Mouse (Mus musculus) limb, embryonic 11.5 days (tissue): ENCODE measurements around the gene Slc37a1. TPM values are rescaled to one million over a fixed set of nuclear protein-coding genes. Genes with fewer than 3 reads are reported as not detected.

ENCODE experiments used
- ATAC-seq: fragments of 200-750 bp; cut with Nextera tagmentation; 2 replicates; pipeline ENCODE4 v1.8.0; 2017; ENCODE audit warnings: low read depth; ENCODE audit not compliant: insufficient number of reproducible peaks, low FRiP score, low TSS enrichment
- DNase-seq: peaks from one replicate; pipeline ENCODE4 v3.0.0-alpha.2; 2015; ENCODE audit warnings: low spot score
- H3K27ac ChIP-seq: fragments of 300-500 bp; sonication (generic); replicated peaks from 2 replicates; pipeline ENCODE4 v1.5.1; 2014; ENCODE audit warnings: low read depth, mild to moderate bottlenecking, low read length
- H3K27me3 ChIP-seq: fragments of 300-500 bp; sonication (generic); 2 replicates; pipeline ENCODE4 v1.6.1; 2014; ENCODE audit warnings: mild to moderate bottlenecking, low read length, mixed read lengths; ENCODE audit not compliant: control insufficient read depth, insufficient read depth
- H3K36me3 ChIP-seq: fragments of 300-500 bp; sonication (generic); 2 replicates; pipeline ENCODE4 v1.6.1; 2014; ENCODE audit warnings: mild to moderate bottlenecking, low read length, moderate library complexity, mixed read lengths; ENCODE audit not compliant: control insufficient read depth, insufficient read depth
- H3K4me1 ChIP-seq: fragments of 300-500 bp; sonication (generic); 2 replicates; pipeline ENCODE4 v1.6.1; 2014; ENCODE audit warnings: low read length, mixed read lengths; ENCODE audit not compliant: control insufficient read depth, insufficient read depth
- H3K4me2 ChIP-seq: fragments of 300-500 bp; sonication (generic); 2 replicates; pipeline ENCODE4 v1.6.1; 2014; ENCODE audit warnings: low read depth, mild to moderate bottlenecking, moderate library complexity; ENCODE audit not compliant: severe bottlenecking
- H3K4me3 ChIP-seq: fragments of 300-500 bp; sonication (generic); 2 replicates; pipeline ENCODE4 v1.5.1; 2014; ENCODE audit warnings: low read depth, low read length
- H3K9ac ChIP-seq: fragments of 300-500 bp; sonication (generic); 2 replicates; pipeline ENCODE4 v1.6.1; 2014; ENCODE audit warnings: mild to moderate bottlenecking, low read length
- H3K9me3 ChIP-seq: fragments of 300-500 bp; sonication (generic); 2 replicates; pipeline ENCODE4 v1.6.1; 2016; ENCODE audit warnings: low read length; ENCODE audit not compliant: control insufficient read depth
- WGBS: fragments of 180-500 bp; shearing (Covaris S2); extraction: QIAGEN DNeasy Blood & Tissue Kit; methylation state at CpG from one replicate; pipeline ENCODE4 v1.1.7; 2014; 5-methylcytosine and 5-hydroxymethylcytosine counted together
- polyA plus RNA-seq: library from polyadenylated mRNA; unstranded; fragments of >200 nt; fragmentation: Nextera tagmentation; extraction: Ambion mirVana; gene quantifications from 2 replicates; pipeline ENCODE4 v1.2.1, GENCODE M21; 2014

The Slc37a1 gene
- polyA plus RNA-seq, 1 experiment from 2014 or later: 1.7 TPM

GRCm38 (mm10) chr17:31300736-31301135 is 14.1 kb downstream of the Slc37a1 start:
- no peak overlapping the region for H3K27ac ChIP-seq
- DNase-seq (no peak), ATAC-seq (no peak)
- 69% methylated on average over 3 of the region's 3 CpGs for WGBS
- no peak overlapping the region for H3K4me2 ChIP-seq
- no peak overlapping the region for H3K4me3 ChIP-seq
- no peaks in the 10 kb centered on the region for H3K36me3 ChIP-seq
- H3K4me1 ChIP-seq: peaks cover 12% of the 10 kb centered on the region
- no peak overlapping the region for H3K9ac ChIP-seq
- H3K27me3 ChIP-seq: peaks cover 7% of the 10 kb centered on the region
- H3K9me3 ChIP-seq: no peaks in the 10 kb centered on the region

- no peaks in the 10 kb centered on the region for H3K27me3 ChIP-seq
- H3K4me3 ChIP-seq: no peak overlapping the region
- 85% methylated on average over 4 of the region's 4 CpGs for WGBS
- DNase-seq: no peak
- ATAC-seq: no peak; the same call in 1 of the 2 replicates
- H3K4me1 ChIP-seq: peaks cover 7% of the 10 kb centered on the region; the same call in 1 of the 2 replicates
- H3K9ac ChIP-seq: no peak overlapping the region
- no peak overlapping the region for H3K4me2 ChIP-seq
- no peaks in the 10 kb centered on the region for H3K9me3 ChIP-seq
- no peaks in the 10 kb centered on the region for H3K36me3 ChIP-seq
- H3K27ac ChIP-seq: no peak overlapping the region
These were observed 16.8 kb downstream of the Slc37a1 start for GRCm38 (mm10) chr17:31303401-31303800.

- ATAC-seq (no peak), DNase-seq (no peak)
- H3K4me2 ChIP-seq: no peak overlapping the region
- H3K36me3 ChIP-seq: no peaks in the 10 kb centered on the region
- H3K27me3 ChIP-seq: no peaks in the 10 kb centered on the region
- no peak overlapping the region for H3K4me3 ChIP-seq
- H3K9me3 ChIP-seq: no peaks in the 10 kb centered on the region
- no peak overlapping the region for H3K9ac ChIP-seq
- 47% methylated on average over 12 of the region's 12 CpGs for WGBS
- H3K27ac ChIP-seq: no peak overlapping the region
- peaks cover 15% of the 10 kb centered on the region for H3K4me1 ChIP-seq
These were observed 18.5 kb downstream of the Slc37a1 start for GRCm38 (mm10) chr17:31304895-31305775.

- Histone ChIP-seq H3K9me3 (no peaks in the 10 kb centered on the region), H3K27ac (no peak overlapping the region), H3K4me1 (peaks cover 15% of the 10 kb centered on the region), H3K4me2 (no peak overlapping the region), H3K9ac (no peak overlapping the region), H3K4me3 (no peak overlapping the region), H3K36me3 (no peaks in the 10 kb centered on the region), H3K27me3 (no peaks in the 10 kb centered on the region)
- DNase-seq (no peak), ATAC-seq (no peak)
- 70% methylated on average over 5 of the region's 5 CpGs for WGBS
These were observed 19.2 kb downstream of the Slc37a1 start for GRCm38 (mm10) chr17:31305776-31306120.

GRCm38 (mm10) chr17:31307756-31308155 is 21.2 kb downstream of the Slc37a1 start:
- no peak overlapping the region for H3K9ac ChIP-seq
- no peak overlapping the region for H3K27ac ChIP-seq
- 72% methylated on average over 3 of the region's 3 CpGs for WGBS
- no peak overlapping the region for H3K4me2 ChIP-seq
- DNase-seq (no peak), ATAC-seq (no peak)
- no peaks in the 10 kb centered on the region for H3K27me3 ChIP-seq
- H3K36me3 ChIP-seq: no peaks in the 10 kb centered on the region
- no peak overlapping the region for H3K4me3 ChIP-seq
- H3K9me3 ChIP-seq: no peaks in the 10 kb centered on the region
- peaks cover 15% of the 10 kb centered on the region for H3K4me1 ChIP-seq

GRCm38 (mm10) chr17:31308291-31308816 is 21.8 kb downstream of the Slc37a1 start:
- Histone ChIP-seq H3K27ac (no peak overlapping the region), H3K4me1 (peaks cover 15% of the 10 kb centered on the region)
- 92% methylated on average over 7 of the region's 7 CpGs for WGBS

GRCm38 (mm10) chr17:31309281-31309793 is 22.7 kb downstream of the Slc37a1 start:
- DNase-seq (peak; percentile 64), ATAC-seq (0 out of 2 replicates have a peak, but pooled peaks have one; percentile 57)
- Histone ChIP-seq H3K4me1 (peaks cover 15% of the 10 kb centered on the region), H3K36me3 (no peaks in the 10 kb centered on the region), H3K9me3 (no peaks in the 10 kb centered on the region), H3K4me3 (no peak overlapping the region), H3K27ac (0 out of 2 replicates have a peak overlapping the region, but pooled peaks have one; percentile 4), H3K4me2 (no peak overlapping the region), H3K27me3 (no peaks in the 10 kb centered on the region), H3K9ac (no peak overlapping the region)
- WGBS: 18% methylated on average over 6 of the region's 6 CpGs

More at GRCm38 (mm10) chr17:31308291-31308816, 21.8 kb downstream of the Slc37a1 start:
- ATAC-seq (no peak), DNase-seq (no peak)
- Histone ChIP-seq H3K27me3 (no peaks in the 10 kb centered on the region), H3K36me3 (no peaks in the 10 kb centered on the region), H3K9me3 (no peaks in the 10 kb centered on the region), H3K9ac (no peak overlapping the region), H3K4me3 (no peak overlapping the region), H3K4me2 (no peak overlapping the region)

- WGBS: 75% methylated on average over 9 of the region's 9 CpGs
- Histone ChIP-seq H3K4me2 (no peak overlapping the region), H3K9ac (no peak overlapping the region), H3K4me3 (no peak overlapping the region), H3K36me3 (no peaks in the 10 kb centered on the region), H3K9me3 (no peaks in the 10 kb centered on the region), H3K27me3 (no peaks in the 10 kb centered on the region), H3K27ac (no peak overlapping the region), H3K4me1 (peaks cover 7% of the 10 kb centered on the region)
- DNase-seq (no peak), ATAC-seq (no peak)
These were observed 24.5 kb downstream of the Slc37a1 start for GRCm38 (mm10) chr17:31311047-31311446.
